Mouse (Mus musculus) bone marrow macrophage, adult 2 months (primary cell): ENCODE data around the gene Cxcl17. TPM values are rescaled to one million over a fixed set of nuclear protein-coding genes. Genes with fewer than 3 reads are reported as not detected.
A peak's percentile ranks its signal among the peaks of the same experiment; 100 is the strongest.
"Not testable (repeated sequence)": the region's sequence is repeated elsewhere in the genome, so short reads cannot be mapped to it uniquely, and the experiment has no call there.

Experiments
- H3K27ac ChIP-seq: 2 replicates; pipeline ENCODE4 v1.5.1; 2012; ENCODE audit warnings: low read depth, low read length; ENCODE audit not compliant: insufficient read depth
- H3K4me1 ChIP-seq: 2 replicates; pipeline ENCODE4 v1.6.1; 2012; ENCODE audit warnings: low read length; ENCODE audit not compliant: control insufficient read depth, insufficient read depth
- H3K4me3 ChIP-seq: 2 replicates; pipeline ENCODE4 v1.5.1; 2012; ENCODE audit warnings: mild to moderate bottlenecking, low read length, moderate library complexity; ENCODE audit not compliant: insufficient read depth
- CTCF ChIP-seq: IDR thresholded peaks from 2 replicates; pipeline ENCODE4 v1.5.1; 2012; ENCODE audit warnings: low read depth, mild to moderate bottlenecking, low read length, moderate library complexity
- POLR2A ChIP-seq: IDR thresholded peaks from 2 replicates; pipeline ENCODE4 v1.6.1; 2012; ENCODE audit warnings: mild to moderate bottlenecking, low read depth, low read length, borderline replicate concordance
- polyA plus RNA-seq: library from polyadenylated mRNA; stranded (reverse); fragments of >200 nt; gene quantifications from 2 replicates; pipeline ENCODE4 v1.2.4, GENCODE M21; 2012; ENCODE audit not compliant: missing spikeins, insufficient read depth, insufficient read length

Gene Cxcl17
- polyA plus RNA-seq, 1 experiment = not detected

- TF ChIP-seq CTCF (no peak), POLR2A (no peak)
- Histone ChIP-seq H3K4me3 (no peak overlapping the region), H3K4me1 (peaks cover 64% of the 10 kb centered on the region), H3K27ac (peak overlapping the region; percentile 38)
These were observed 23.5 kb upstream of the Cxcl17 start for GRCm38 (mm10) chr7:25436226-25436625.

DNA sequence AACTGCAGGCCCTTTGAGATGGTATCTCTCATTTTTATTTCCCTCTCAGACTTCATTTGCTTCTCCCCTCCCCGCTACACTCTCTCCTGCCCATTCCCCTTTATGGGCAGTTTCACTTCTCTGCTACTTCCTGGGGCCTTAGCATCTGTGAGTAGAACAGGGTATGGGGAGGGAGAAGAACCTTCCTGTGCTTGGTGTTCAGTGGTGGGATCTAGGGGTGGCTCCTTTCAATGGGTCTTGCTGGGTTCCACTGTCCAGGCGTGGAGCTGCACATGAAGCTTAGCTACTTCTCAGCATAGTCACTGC is 22.8 kb upstream of the Cxcl17 start:
- H3K4me3 ChIP-seq = no peak overlapping the region
- H3K27ac ChIP-seq = peak overlapping the region; percentile 38
- no peak for TF ChIP-seq POLR2A
- no peak for TF ChIP-seq CTCF
- H3K4me1 ChIP-seq = peaks cover 67% of the 10 kb centered on the region

- H3K4me1 ChIP-seq = peaks cover 65% of the 10 kb centered on the region
- H3K4me3 ChIP-seq = no peak overlapping the region
- TF ChIP-seq POLR2A = no peak
- no peak for TF ChIP-seq CTCF
- peak overlapping the region; percentile 38 for H3K27ac ChIP-seq
These were observed 22.2 kb upstream of the Cxcl17 start for GRCm38 (mm10) chr7:25434654-25435545.

DNA sequence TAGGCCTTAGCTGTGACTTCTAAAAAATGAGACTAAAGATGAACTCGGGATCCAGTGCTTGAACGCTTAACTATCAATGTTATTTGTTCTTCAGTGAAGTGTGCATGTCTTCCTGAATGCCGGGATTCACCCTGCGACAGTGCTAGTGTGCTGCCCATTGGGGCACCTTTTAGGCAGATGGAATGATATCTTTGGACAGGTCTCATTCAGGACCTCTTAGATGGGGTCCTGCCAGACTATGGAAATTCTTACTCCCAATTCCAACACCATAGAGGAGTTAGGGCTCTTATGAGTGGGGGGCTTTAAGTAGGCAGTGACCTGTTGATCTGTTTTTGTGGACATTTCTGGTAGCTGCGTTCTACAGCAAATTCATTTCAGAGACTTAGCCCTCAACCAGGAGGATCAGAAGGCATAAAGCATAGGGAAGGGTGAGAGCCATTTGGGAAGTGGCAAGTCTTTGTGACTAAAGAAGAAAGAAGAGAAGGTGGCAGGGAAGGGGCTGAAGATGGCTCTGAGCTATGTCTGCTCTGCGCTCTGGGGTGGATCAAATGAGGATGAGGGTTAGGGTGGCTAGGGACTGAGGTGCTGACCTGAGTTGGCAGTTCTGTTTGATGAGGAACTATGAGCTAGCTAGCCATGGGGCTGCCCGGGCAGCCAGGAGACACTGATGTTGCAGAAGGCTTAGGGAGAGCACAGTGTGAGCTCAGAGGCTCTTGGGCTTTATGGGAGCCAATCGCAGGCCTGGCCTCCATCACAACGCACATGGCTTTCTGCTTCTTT is 21.3 kb upstream of the Cxcl17 start:
- no peak overlapping the region for H3K27ac ChIP-seq
- H3K4me3 ChIP-seq = no peak overlapping the region
- TF ChIP-seq POLR2A (no peak), CTCF (no peak)
- peaks cover 65% of the 10 kb centered on the region for H3K4me1 ChIP-seq

DNA sequence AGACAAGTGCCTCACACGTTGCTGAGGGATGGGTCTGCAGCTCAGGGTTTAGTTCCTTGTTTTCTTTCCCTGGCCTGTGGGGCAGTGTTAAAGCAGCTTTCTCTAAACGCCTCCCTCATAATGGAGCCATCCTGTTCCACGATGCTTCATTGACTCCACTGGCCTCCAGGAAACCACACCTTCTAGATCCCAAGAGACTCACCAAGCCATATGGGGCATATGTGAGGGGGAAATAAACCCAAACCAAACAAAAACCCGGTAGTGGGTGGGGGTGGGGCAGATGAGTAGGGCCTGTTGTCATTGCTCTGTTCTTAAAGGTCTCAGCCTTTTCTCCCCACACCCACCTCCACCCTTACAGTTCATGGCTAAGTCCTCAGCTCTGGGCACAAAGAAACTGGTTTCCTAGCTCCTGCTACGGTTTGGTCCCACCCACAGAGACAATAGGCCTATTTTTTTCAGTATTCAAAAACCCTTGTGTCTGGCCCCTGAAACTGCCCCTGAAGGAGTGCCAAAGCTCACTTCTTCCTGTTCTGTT is 20.4 kb upstream of the Cxcl17 start:
- no peak overlapping the region for H3K4me3 ChIP-seq
- TF ChIP-seq POLR2A = no peak
- no peak for TF ChIP-seq CTCF
- H3K27ac ChIP-seq = peak overlapping the region; percentile 33
- peaks cover 61% of the 10 kb centered on the region for H3K4me1 ChIP-seq

DNA sequence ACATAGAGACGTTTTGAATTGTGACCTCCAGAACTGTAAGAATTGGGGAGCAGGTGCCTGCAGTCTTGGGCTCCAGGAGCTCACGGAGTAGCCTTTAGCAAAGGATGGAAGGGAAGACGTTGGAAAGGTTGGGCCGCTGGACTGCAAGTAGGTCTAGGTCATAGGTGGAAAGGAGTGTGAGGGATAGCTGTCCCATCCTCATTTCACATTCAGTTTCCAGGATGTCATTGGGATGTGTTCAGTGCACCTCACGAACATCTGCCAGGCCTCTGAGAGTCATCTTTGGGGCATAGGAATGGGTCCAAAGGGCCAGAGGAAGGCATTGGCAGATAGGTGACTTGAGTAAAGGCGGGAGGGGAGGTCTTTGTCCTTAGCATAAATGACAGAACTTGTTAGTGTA is 19.7 kb upstream of the Cxcl17 start:
- peaks cover 54% of the 10 kb centered on the region for H3K4me1 ChIP-seq
- peak overlapping the region; percentile 14; the same call in 1 of the 2 replicates for H3K27ac ChIP-seq
- no peak overlapping the region for H3K4me3 ChIP-seq
- TF ChIP-seq POLR2A = no peak
- no peak for TF ChIP-seq CTCF

GRCm38 (mm10) chr7:25429886-25430784 is 17.4 kb upstream of the Cxcl17 start:
- TF ChIP-seq POLR2A (no peak), CTCF (no peak)
- H3K4me3 ChIP-seq = no peak overlapping the region
- H3K4me1 ChIP-seq = peaks cover 35% of the 10 kb centered on the region
- H3K27ac ChIP-seq = no peak overlapping the region

- Histone ChIP-seq H3K27ac (no peak overlapping the region), H3K4me3 (no peak overlapping the region), H3K4me1 (peaks cover 18% of the 10 kb centered on the region)
- TF ChIP-seq CTCF = no peak
- TF ChIP-seq POLR2A = no peak
These were observed 15.6 kb upstream of the Cxcl17 start for GRCm38 (mm10) chr7:25428321-25428720.

DNA sequence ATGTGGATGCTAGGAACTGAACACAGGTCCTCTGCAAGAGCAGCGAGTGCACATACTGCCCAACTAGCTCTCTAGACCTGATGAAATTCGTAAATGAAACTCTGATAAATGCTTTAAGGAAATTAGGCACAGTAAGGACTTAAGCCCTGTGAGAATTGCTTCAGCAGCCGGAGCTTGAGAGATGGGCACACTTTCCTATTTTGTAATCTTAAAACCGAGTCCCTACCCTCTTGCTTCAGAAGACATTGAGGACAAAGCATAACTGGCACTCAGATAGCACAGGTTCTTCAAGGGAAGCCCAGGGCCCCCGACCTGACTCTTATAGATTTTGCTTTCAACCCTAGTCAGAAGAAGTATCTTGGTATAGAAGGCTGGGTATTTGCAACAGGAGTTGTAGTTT is 14.5 kb upstream of the Cxcl17 start:
- Histone ChIP-seq H3K27ac (no peak overlapping the region), H3K4me3 (no peak overlapping the region), H3K4me1 (peaks cover 8% of the 10 kb centered on the region)
- TF ChIP-seq POLR2A = no peak
- TF ChIP-seq CTCF = no peak

DNA sequence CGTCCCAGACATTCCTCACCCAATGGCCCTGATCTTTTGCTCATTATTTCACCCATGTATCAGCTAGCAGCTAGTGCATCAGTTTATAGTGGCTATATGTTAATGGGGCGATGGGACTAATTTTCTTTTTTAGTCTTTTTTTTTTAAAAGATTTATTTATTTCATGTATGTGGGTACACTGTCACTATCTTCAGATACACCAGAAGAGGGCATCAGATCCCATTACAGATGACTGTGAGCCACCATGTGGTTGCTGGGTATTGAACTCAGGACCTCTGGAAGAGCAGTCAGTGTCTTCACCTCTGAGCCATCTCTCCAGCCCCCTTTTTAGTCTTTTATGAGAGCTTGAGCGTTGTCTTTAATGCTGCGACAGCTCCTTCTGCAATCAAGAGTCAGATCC is 13.7 kb upstream of the Cxcl17 start:
- not testable (repeated sequence) for H3K4me1 ChIP-seq, H3K27ac ChIP-seq, H3K4me3 ChIP-seq
